Mouse (Mus musculus): ENCODE results near the gene Gm44502. TPM values are rescaled to one million over a fixed set of nuclear protein-coding genes. Genes with fewer than 3 reads are reported as not detected.
"Not testable (repeated sequence)": the region's sequence is repeated elsewhere in the genome, so short reads cannot be mapped to it uniquely, and the experiment has no call there.

The Gm44502 gene
- total RNA-seq, 2 experiments from 2014 or later, result 0.71 TPM; not detected in 1

GRCm38 (mm10) chr15:89458942-89459341 lies 29.4 kb upstream of the Gm44502 start:
- intact Hi-C loops (cut with DNase I; ENCODE audit: low total_unique reads), result no loop called here
- DNase-seq, result no peak

GRCm38 (mm10) chr15:89455642-89456041 lies 26.1 kb upstream of the Gm44502 start:
- DNase-seq, result no peak
- intact Hi-C loops (cut with DNase I; ENCODE audit: low total_unique reads), result no loop called here

GRCm38 (mm10) chr15:89454857-89455256 lies 25.4 kb upstream of the Gm44502 start:
- intact Hi-C loops (cut with DNase I; ENCODE audit: low total_unique reads), result no loop called here
- DNase-seq, result no peak

- DNase-seq, result no peak
- intact Hi-C loops (cut with DNase I; ENCODE audit: low total_unique reads), result no loop called here
These were observed 24.5 kb upstream of the Gm44502 start, which contains the start of gene Mapk8ip2 for GRCm38 (mm10) chr15:89453865-89454478. Gene Mapk8ip2, plus strand, starts transcription at chr15:89453913.

GRCm38 (mm10) chr15:89452906-89453864 lies 23.7 kb upstream of the Gm44502 start:
- peak; percentile 68 for DNase-seq
- intact Hi-C loops (cut with DNase I; ENCODE audit: low total_unique reads), result no loop called here

GRCm38 (mm10) chr15:89442486-89443070 lies 13.1 kb upstream of the Gm44502 start:
- intact Hi-C loops (cut with DNase I; ENCODE audit: low total_unique reads), result no loop called here
- no peak for DNase-seq

- intact Hi-C loops (cut with DNase I; ENCODE audit: low total_unique reads), result no loop called here
- DNase-seq, result no peak
These were observed 6.4 kb upstream of the Gm44502 start for GRCm38 (mm10) chr15:89435878-89436277.

GRCm38 (mm10) chr15:89434136-89434535 lies 4.6 kb upstream of the Gm44502 start:
- intact Hi-C loops (cut with DNase I; ENCODE audit: low total_unique reads), result no loop called here
- DNase-seq, result no peak

GRCm38 (mm10) chr15:89432946-89433345 lies 3.5 kb upstream of the Gm44502 start:
- intact Hi-C loops (cut with DNase I; ENCODE audit: low total_unique reads), result no loop called here
- DNase-seq, result no peak

GRCm38 (mm10) chr15:89431806-89432205 lies 2.3 kb upstream of the Gm44502 start:
- DNase-seq, result no peak
- intact Hi-C loops (cut with DNase I; ENCODE audit: low total_unique reads), result no loop called here

- intact Hi-C loops (cut with DNase I; ENCODE audit: low total_unique reads), result no loop called here
- DNase-seq, result no peak
These were observed 1.8 kb upstream of the Gm44502 start for GRCm38 (mm10) chr15:89431271-89431670.

- DNase-seq; intact Hi-C loops (cut with DNase I; ENCODE audit: low total_unique reads): not testable (repeated sequence)
These were observed 1.3 kb upstream of the Gm44502 start for GRCm38 (mm10) chr15:89430771-89431170.

- intact Hi-C loops (cut with DNase I; ENCODE audit: low total_unique reads), result no loop called here
These were observed 845 bp upstream of the Gm44502 start for GRCm38 (mm10) chr15:89430341-89430740.

GRCm38 (mm10) chr15:89428821-89429351 lies 610 bp downstream of the Gm44502 start:
- intact Hi-C loops (cut with DNase I; ENCODE audit: low total_unique reads), result no loop called here
- DNase-seq, result no peak

More at GRCm38 (mm10) chr15:89430341-89430740, 845 bp upstream of the Gm44502 start:
- DNase-seq, result no peak

- DNase-seq, result no peak
- intact Hi-C loops (cut with DNase I; ENCODE audit: low total_unique reads), result no loop called here
These were observed 1.2 kb downstream of the Gm44502 start for GRCm38 (mm10) chr15:89428136-89428790.

GRCm38 (mm10) chr15:89426716-89427115 lies 2.8 kb downstream of the Gm44502 start:
- intact Hi-C loops (cut with DNase I; ENCODE audit: low total_unique reads), result no loop called here
- no peak for DNase-seq

- intact Hi-C loops (cut with DNase I; ENCODE audit: low total_unique reads), result no loop called here
- peak; percentile 67 for DNase-seq
These were observed 3.8 kb downstream of the Gm44502 start, which contains the start of gene Cpt1b for GRCm38 (mm10) chr15:89425711-89426121. Gene Cpt1b, minus strand, starts transcription at chr15:89425863.

- intact Hi-C loops (cut with DNase I; ENCODE audit: low total_unique reads), result no loop called here
These were observed 4.9 kb downstream of the Gm44502 start for GRCm38 (mm10) chr15:89424621-89425020.

GRCm38 (mm10) chr15:89421938-89422337 lies 7.6 kb downstream of the Gm44502 start:
- intact Hi-C loops (cut with DNase I; ENCODE audit: low total_unique reads), result no loop called here
- DNase-seq, result no peak

More at GRCm38 (mm10) chr15:89424621-89425020, 4.9 kb downstream of the Gm44502 start:
- DNase-seq, result no peak
